Mouse (Mus musculus) liver, embryonic 12.5 days (tissue): ENCODE data around the gene Olfr1502. TPM values are rescaled to one million over a fixed set of nuclear protein-coding genes. Genes with fewer than 3 reads are reported as not detected.
"Not testable (repeated sequence)": the region's sequence is repeated elsewhere in the genome, so short reads cannot be mapped to it uniquely, and the experiment has no call there.

Source experiments
- ATAC-seq: fragments of 200-750 bp; cut with Nextera tagmentation; 2 replicates; pipeline ENCODE4 v1.8.0; 2017; ENCODE audit warnings: moderate number of reproducible peaks, mild to moderate bottlenecking, moderate library complexity
- H3K27ac ChIP-seq: fragments of 300-500 bp; sonication (generic); 2 replicates; pipeline ENCODE4 v1.5.1; 2016; ENCODE audit warnings: mild to moderate bottlenecking
- H3K27me3 ChIP-seq: fragments of 300-500 bp; sonication (generic); replicated peaks from 2 replicates; pipeline ENCODE4 v1.6.1; 2016; ENCODE audit warnings: mild to moderate bottlenecking, moderate library complexity
- H3K36me3 ChIP-seq: fragments of 300-500 bp; sonication (generic); 2 replicates; pipeline ENCODE4 v1.6.1; 2016; ENCODE audit warnings: mild to moderate bottlenecking, moderate library complexity
- H3K4me1 ChIP-seq: fragments of 300-500 bp; sonication (generic); 2 replicates; pipeline ENCODE4 v1.6.1; 2016
- H3K4me2 ChIP-seq: fragments of 300-500 bp; sonication (generic); 2 replicates; pipeline ENCODE4 v1.6.1; 2016; ENCODE audit warnings: mild to moderate bottlenecking, moderate library complexity
- H3K4me3 ChIP-seq: fragments of 300-500 bp; sonication (generic); 2 replicates; pipeline ENCODE4 v1.5.1; 2016; ENCODE audit warnings: mild to moderate bottlenecking, moderate library complexity
- H3K9ac ChIP-seq: fragments of 300-500 bp; sonication (generic); 2 replicates; pipeline ENCODE4 v1.6.1; 2016; ENCODE audit warnings: mild to moderate bottlenecking, moderate library complexity
- H3K9me3 ChIP-seq: fragments of 300-500 bp; sonication (generic); replicated peaks from 2 replicates; pipeline ENCODE4 v1.6.1; 2016; ENCODE audit warnings: mild to moderate bottlenecking, moderate library complexity
- WGBS: fragments of 180-500 bp; shearing (Covaris S2); methylation state at CpG from one replicate; pipeline ENCODE4 v1.1.7; 2016; ENCODE audit not compliant: insufficient replicate concordance; 5-methylcytosine and 5-hydroxymethylcytosine counted together
- polyA plus RNA-seq: library from polyadenylated mRNA; unstranded; fragments of >200 nt; fragmentation: Nextera tagmentation; extraction: Ambion mirVana; gene quantifications from 2 replicates; pipeline ENCODE4 v1.2.1, GENCODE M21; 2016

Olfr1502 gene
- not detected in 2 replicates for polyA plus RNA-seq

DNA sequence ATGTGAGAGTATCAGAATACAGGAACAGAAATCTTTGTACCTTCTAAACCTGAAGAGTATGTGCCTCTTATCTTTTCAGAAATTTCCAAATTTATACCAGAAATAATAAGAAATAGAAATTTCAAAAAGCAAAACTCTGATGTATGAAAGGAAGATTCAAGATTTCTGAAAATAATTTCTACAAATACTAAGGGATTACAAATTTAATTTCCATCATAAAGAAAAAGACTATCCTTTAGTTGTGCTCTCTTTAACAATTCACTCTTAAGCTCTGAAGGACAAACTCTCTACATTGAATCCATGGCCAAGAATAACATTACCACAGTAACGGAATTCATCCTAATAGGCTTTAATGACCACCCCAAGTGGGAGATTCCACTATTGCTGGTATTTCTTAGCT, at the start of gene Olfr1502:
TSS of gene Olfr1502 (plus strand) at position 301 of the 400 bp plus-strand sequence.
- Histone ChIP-seq H3K4me3 (no peak within 1 kb of the TSS), H3K27ac (no peak within 1 kb of the TSS), H3K4me2 (no peak within 1 kb of the TSS), H3K9me3 (no peaks in the 10 kb centered on the region), H3K9ac (no peak within 1 kb of the TSS), H3K4me1 (no peaks in the 10 kb centered on the region), H3K27me3 (no peaks in the 10 kb centered on the region), H3K36me3 (no peaks in the 10 kb centered on the region)
- no peak for ATAC-seq
- WGBS = 63% methylated on average over 1 of the region's 1 CpGs

DNA sequence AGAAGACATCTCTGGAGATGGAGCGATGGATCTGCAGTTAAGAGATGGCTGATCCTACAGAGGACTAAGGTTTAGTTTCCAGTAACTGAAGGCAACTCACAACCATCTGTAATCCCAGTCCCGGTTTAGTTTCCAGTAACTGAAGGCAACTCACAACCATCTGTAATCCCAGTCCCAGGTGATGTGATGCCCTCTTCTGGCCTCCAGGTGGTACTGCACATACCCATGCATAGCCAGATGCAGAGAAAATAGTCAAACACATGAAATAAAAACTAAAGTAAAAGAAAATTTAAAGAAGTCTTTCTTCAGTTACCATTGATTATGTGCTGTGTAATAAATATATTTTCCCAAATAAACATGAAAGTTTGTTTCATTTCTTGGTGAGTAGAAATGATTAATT, 48.8 kb upstream of the Olfr1502 start:
- H3K4me3 ChIP-seq = no peak overlapping the region
- no peak for ATAC-seq

DNA sequence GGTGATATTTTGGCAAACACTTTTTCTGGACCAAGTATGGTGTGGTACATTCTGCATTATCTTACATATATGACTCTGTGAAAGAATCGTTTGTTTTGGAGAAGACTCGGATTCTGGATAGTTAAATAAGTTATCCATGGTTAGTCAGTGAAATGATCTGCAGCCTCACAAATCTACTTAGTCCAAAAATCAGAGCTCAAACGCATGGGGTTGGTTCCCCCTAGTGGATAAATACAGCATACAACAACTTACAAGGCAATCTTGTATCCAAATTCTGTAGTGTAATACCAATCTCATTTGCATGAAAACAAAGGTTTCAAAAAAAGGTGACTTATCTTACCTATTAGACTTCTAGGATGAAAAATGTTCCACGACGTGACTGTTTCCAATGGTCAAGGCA, 42.8 kb upstream of the Olfr1502 start:
- Histone ChIP-seq H3K4me3 (no peak overlapping the region), H3K27ac (no peak overlapping the region), H3K4me2 (no peak overlapping the region), H3K4me1 (no peaks in the 10 kb centered on the region), H3K9ac (no peak overlapping the region), H3K27me3 (no peaks in the 10 kb centered on the region), H3K36me3 (no peaks in the 10 kb centered on the region), H3K9me3 (no peaks in the 10 kb centered on the region)
- WGBS = 22% methylated on average over 5 of the region's 5 CpGs
- no peak for ATAC-seq

More for the DNA sequence above, 48.8 kb upstream of the Olfr1502 start:
- Histone ChIP-seq H3K36me3 (no peaks in the 10 kb centered on the region), H3K9ac (no peak overlapping the region), H3K9me3 (no peaks in the 10 kb centered on the region), H3K27ac (no peak overlapping the region), H3K4me2 (no peak overlapping the region), H3K27me3 (no peaks in the 10 kb centered on the region), H3K4me1 (no peaks in the 10 kb centered on the region)
- WGBS = 43% methylated on average over 2 of the region's 2 CpGs

DNA sequence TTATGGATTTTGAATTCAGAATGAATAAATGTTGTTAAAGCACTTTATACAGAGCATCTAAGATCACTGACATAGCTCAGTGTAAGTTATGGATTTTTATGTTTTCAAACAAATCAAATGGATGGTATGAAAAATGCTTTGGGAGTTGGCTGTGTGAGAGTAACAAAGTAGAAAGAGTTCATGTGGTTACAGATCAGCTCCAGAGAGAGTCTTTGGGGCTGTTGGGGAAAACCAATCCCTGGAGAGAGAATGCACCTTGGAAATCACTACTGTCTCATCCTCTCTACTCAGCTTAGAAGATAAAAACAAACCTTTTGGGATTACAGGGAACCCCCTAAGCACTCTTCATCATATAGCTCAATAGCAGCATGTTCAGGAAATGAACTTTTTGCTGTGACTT, 42.2 kb upstream of the Olfr1502 start, which contains the start of gene Olfr1499:
TSS of gene Olfr1499 (minus strand) at position 101 of the 400 bp plus-strand sequence.
- H3K4me1 ChIP-seq = no peaks in the 10 kb centered on the region
- no peaks in the 10 kb centered on the region for H3K27me3 ChIP-seq
- H3K9ac ChIP-seq = no peak within 1 kb of the TSS
- H3K4me2 ChIP-seq = no peak within 1 kb of the TSS
- no peak within 1 kb of the TSS for H3K4me3 ChIP-seq
- H3K36me3 ChIP-seq = no peaks in the 10 kb centered on the region
- H3K27ac ChIP-seq = no peak within 1 kb of the TSS
- no peaks in the 10 kb centered on the region for H3K9me3 ChIP-seq
- no peak for ATAC-seq

DNA sequence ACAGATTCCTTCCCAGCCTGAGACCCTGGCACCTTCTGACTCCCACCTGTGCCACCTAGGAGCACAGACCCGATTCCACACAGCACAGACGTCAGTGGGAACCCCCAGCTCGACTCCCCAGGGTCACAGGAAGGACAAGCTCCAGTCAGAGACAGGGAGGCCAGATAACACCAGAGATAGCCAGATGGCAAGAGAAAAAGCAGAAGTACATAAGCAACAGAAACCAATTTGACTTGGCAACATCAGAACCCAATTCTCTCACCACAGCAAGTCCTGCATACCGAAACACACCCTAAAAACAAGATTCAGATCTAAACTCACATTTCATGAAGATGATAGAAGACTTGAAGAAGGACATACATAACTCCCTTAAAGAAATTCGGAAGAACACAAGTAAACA, 40.7 kb upstream of the Olfr1502 start:
- H3K9ac ChIP-seq = no peak overlapping the region
- no peaks in the 10 kb centered on the region for H3K36me3 ChIP-seq
- H3K27me3 ChIP-seq = no peaks in the 10 kb centered on the region
- H3K4me3 ChIP-seq = no peak overlapping the region
- no peaks in the 10 kb centered on the region for H3K4me1 ChIP-seq
- ATAC-seq = no peak
- no peaks in the 10 kb centered on the region for H3K9me3 ChIP-seq
- H3K27ac ChIP-seq = no peak overlapping the region
- 23% methylated on average over 5 of the region's 5 CpGs for WGBS
- H3K4me2 ChIP-seq = no peak overlapping the region

DNA sequence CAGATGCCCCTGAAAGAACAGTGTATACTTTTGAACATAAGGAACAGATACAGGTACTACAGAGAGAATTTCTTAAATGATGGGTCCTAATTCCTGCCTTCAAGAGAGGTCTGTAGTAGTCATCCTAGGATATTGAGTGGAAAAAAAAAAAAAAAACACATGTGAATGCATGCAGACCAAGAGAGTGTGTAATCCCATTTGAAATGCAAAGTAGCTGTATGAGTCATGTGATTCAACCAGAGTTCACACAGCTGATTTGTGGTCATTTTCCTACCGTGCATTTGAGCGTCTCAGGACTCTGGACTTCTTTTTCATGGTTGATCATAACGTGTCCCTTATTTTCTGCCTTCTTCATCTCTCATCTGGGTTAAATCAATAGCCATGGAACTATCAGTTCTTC, 33.1 kb upstream of the Olfr1502 start:
- Histone ChIP-seq H3K36me3 (no peaks in the 10 kb centered on the region), H3K4me2 (no peak overlapping the region), H3K9ac (no peak overlapping the region), H3K27me3 (no peaks in the 10 kb centered on the region), H3K4me1 (no peaks in the 10 kb centered on the region), H3K4me3 (no peak overlapping the region), H3K9me3 (no peaks in the 10 kb centered on the region), H3K27ac (no peak overlapping the region)
- 62% methylated on average over 3 of the region's 3 CpGs for WGBS
- ATAC-seq = no peak

DNA sequence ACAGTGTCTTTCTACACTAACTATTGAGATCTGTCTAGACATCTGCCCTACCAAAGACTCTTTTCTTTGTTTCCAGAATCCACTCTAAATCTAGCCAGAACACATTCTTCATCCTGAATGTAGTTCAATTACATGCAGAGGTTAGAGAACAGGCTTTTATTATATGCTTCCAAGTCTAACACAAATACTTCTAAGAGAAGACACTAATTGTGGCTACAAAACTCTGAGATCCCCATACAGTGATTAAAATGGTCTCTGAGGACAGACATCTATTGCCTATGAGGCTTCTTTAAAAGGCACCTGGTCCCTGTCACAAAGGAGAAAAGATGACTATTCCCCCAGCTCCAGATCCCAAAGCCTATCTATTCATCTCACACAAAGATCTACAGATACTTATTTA, 31.2 kb upstream of the Olfr1502 start, which contains the start of gene Olfr1500:
TSS of gene Olfr1500 (minus strand) at position 101 of the 400 bp plus-strand sequence.
- H3K9ac ChIP-seq = no peak within 1 kb of the TSS
- ATAC-seq = no peak

DNA sequence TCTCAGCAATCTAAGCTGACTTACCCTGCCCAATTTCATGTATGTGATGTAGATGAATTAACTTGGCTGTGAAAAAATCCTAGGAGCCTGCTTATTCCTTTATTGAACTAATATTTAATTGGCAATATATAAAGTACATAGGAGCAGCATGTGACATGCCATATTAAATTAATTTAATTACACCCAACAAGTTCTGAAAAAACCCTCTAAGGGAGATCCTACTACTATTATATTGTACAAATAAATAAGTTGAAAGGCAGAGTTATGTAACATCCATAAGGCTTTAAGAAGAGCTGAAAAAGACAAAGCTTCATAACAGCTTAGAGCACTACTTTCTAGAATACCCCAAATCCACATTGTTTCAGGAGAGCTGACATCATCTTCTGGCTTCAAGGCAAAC, 11.0 kb upstream of the Olfr1502 start, which contains the start of gene Olfr1501:
TSS of gene Olfr1501 (minus strand) at position 101 of the 400 bp plus-strand sequence.
- H3K9ac ChIP-seq, H3K9me3 ChIP-seq, H3K27me3 ChIP-seq, H3K4me2 ChIP-seq, H3K36me3 ChIP-seq, H3K27ac ChIP-seq, H3K4me3 ChIP-seq, H3K4me1 ChIP-seq, ATAC-seq: not testable (repeated sequence)

More for the DNA sequence above, 31.2 kb upstream of the Olfr1502 start, which contains the start of gene Olfr1500:
- Histone ChIP-seq H3K36me3 (no peaks in the 10 kb centered on the region), H3K4me3 (no peak within 1 kb of the TSS), H3K4me1 (no peaks in the 10 kb centered on the region), H3K4me2 (no peak within 1 kb of the TSS), H3K27me3 (no peaks in the 10 kb centered on the region), H3K27ac (no peak within 1 kb of the TSS), H3K9me3 (no peaks in the 10 kb centered on the region)

DNA sequence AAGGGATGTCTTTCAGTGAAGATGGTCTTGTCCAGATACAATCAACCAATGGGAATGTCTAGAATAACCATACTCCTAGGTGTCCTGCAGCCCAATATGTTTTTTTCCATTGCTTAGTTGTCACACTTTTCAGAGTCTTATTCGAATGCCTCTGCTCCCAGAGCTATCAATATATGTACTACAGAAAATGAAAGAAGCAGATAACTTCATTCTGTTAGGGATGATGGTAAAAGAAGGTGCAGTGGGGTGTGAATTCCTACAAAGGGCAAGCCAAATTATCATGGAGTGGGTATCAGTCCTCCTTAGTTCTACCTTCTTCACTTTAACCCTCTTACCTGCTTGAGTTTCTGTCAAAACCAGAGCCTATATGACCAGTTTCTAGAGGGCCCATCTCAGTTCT, 36.2 kb downstream of the Olfr1502 start, which contains the start of gene Olfr1504:
TSS of gene Olfr1504 (minus strand) at position 101 of the 400 bp plus-strand sequence.
- H3K27ac ChIP-seq = no peak within 1 kb of the TSS
- no peak within 1 kb of the TSS for H3K4me3 ChIP-seq
- H3K9ac ChIP-seq = no peak within 1 kb of the TSS
- no peaks in the 10 kb centered on the region for H3K27me3 ChIP-seq
- H3K36me3 ChIP-seq = no peaks in the 10 kb centered on the region
- WGBS = 41% methylated on average over 1 of the region's 1 CpGs
- no peaks in the 10 kb centered on the region for H3K9me3 ChIP-seq
- no peak for ATAC-seq
- H3K4me1 ChIP-seq = no peaks in the 10 kb centered on the region
- no peak within 1 kb of the TSS for H3K4me2 ChIP-seq

Other genes starting within 250 kb of the Olfr1502 start
- not detected in 2 replicates for gene Olfr1487, start 244.4 kb upstream of the Olfr1502 start, polyA plus RNA-seq
- not detected in 2 replicates for gene Olfr1489, start 230.2 kb upstream of the Olfr1502 start, polyA plus RNA-seq
- gene Olfr1490, start 210.7 kb upstream of the Olfr1502 start, polyA plus RNA-seq = not detected in 2 replicates
- gene Olfr1491, start 164.5 kb upstream of the Olfr1502 start, polyA plus RNA-seq = not detected in 2 replicates
- not detected in 2 replicates for gene Olfr1493-ps1, start 138.5 kb upstream of the Olfr1502 start, polyA plus RNA-seq
- not detected in 2 replicates for gene Olfr1494, start 122.1 kb upstream of the Olfr1502 start, polyA plus RNA-seq
- gene Olfr1495, start 97.2 kb upstream of the Olfr1502 start, polyA plus RNA-seq = not detected in 2 replicates
- not detected in 2 replicates for gene Olfr1496, start 83.9 kb upstream of the Olfr1502 start, polyA plus RNA-seq
- gene Olfr1497, start 63.6 kb upstream of the Olfr1502 start, polyA plus RNA-seq = not detected in 2 replicates
- not detected in 2 replicates for gene Olfr1499, start 42.3 kb upstream of the Olfr1502 start, polyA plus RNA-seq
- not detected in 2 replicates for gene Olfr1500, start 31.3 kb upstream of the Olfr1502 start, polyA plus RNA-seq
- not detected in 2 replicates for gene Olfr1501, start 11.1 kb upstream of the Olfr1502 start, polyA plus RNA-seq
- gene Olfr1504, start 36.1 kb downstream of the Olfr1502 start, polyA plus RNA-seq = not detected in 2 replicates
- not detected in 2 replicates for gene Olfr1505, start 51.7 kb downstream of the Olfr1502 start, polyA plus RNA-seq